Mouse (Mus musculus): ENCODE measurements around the gene Igfbp4. TPM values are rescaled to one million over a fixed set of nuclear protein-coding genes. Genes with fewer than 3 reads are reported as not detected.
A peak's percentile ranks its signal among the peaks of the same experiment; 100 is the strongest.

Igfbp4 gene
- total and polyA plus RNA-seq, 3 experiments, result 89.8 to 221 TPM; not detected in 1

- Histone ChIP-seq H3K4me3 (ENCODE audit: control insufficient read depth in 1 of 2, insufficient read depth in 1 of 2, low read depth in 2 of 2, low read length in 2 of 2) (no peak overlapping the region), H3K4me1 (ENCODE audit: control insufficient read depth in 1 of 2, insufficient read depth in 2 of 2, low read length in 2 of 2) (peaks cover 4 to 10% of the 10 kb centered on the region in 2 experiments; a peak in 3 of 4 replicates), H3K36me3 (ENCODE audit: control insufficient read depth in 1 of 2, insufficient read depth in 2 of 2, low read length in 2 of 2) (peaks cover 0 to 6% of the 10 kb centered on the region in 2 experiments; a peak in 2 of 4 replicates), H3K9ac (ENCODE audit: control insufficient read depth, low read depth, low read length, poor library complexity, severe bottlenecking) (no peak overlapping the region), H3K9me3 (replicated peaks; ENCODE audit: insufficient read depth, low read length) (no peaks in the 10 kb centered on the region), H3K27me3 (ENCODE audit: control insufficient read depth in 1 of 2, insufficient read depth in 2 of 2, low read length in 2 of 2) (peaks cover 0 to 3% of the 10 kb centered on the region in 2 experiments; a peak in 1 of 4 replicates), H3K79me2 (ENCODE audit: control insufficient read depth, insufficient read depth, low read length, poor library complexity) (peaks cover 3% of the 10 kb centered on the region; the same call in 1 of the 2 replicates), H3K27ac (ENCODE audit: control insufficient read depth, low read depth, low read length) (no peak overlapping the region)
- TF ChIP-seq GATA1 (IDR thresholded peaks at IDR 0.05; ENCODE audit: low read depth, low read length) (peak; percentile 39), KAT2A (conservative IDR thresholded peaks at IDR 0.05; ENCODE audit: low read depth, low read length) (no peak), EP300 (IDR thresholded peaks at IDR 0.05; ENCODE audit: low read depth in 1 of 2, low read length in 2 of 2) (peak; percentile 20 to 26; a peak in 1 of 4 replicates)
- DNase-seq (ENCODE audit: low read depth, low spot score), result no peak
Measured at GRCm38 (mm10) chr11:99036254-99036653, 4.8 kb upstream of the Igfbp4 start.

GRCm38 (mm10) chr11:99039782-99040181 lies 1.3 kb upstream of the Igfbp4 start:
- H3K4me1 ChIP-seq (ENCODE audit: control insufficient read depth in 1 of 2, insufficient read depth in 2 of 2, low read length in 2 of 2), result peaks cover 4 to 16% of the 10 kb centered on the region in 2 experiments; a peak in 3 of 4 replicates
- no peaks in the 10 kb centered on the region for H3K9me3 ChIP-seq (replicated peaks; ENCODE audit: insufficient read depth, low read length)

GRCm38 (mm10) chr11:99040346-99040974 lies 584 bp upstream of the Igfbp4 start:
- Histone ChIP-seq H3K9me3 (replicated peaks; ENCODE audit: insufficient read depth, low read length) (no peaks in the 10 kb centered on the region), H3K4me3 (ENCODE audit: control insufficient read depth in 1 of 2, insufficient read depth in 1 of 2, low read depth in 2 of 2, low read length in 2 of 2) (peak overlapping the region; percentile 63 to 65), H3K9ac (ENCODE audit: control insufficient read depth, low read depth, low read length, poor library complexity, severe bottlenecking) (peak overlapping the region; percentile 76), H3K79me2 (ENCODE audit: control insufficient read depth, insufficient read depth, low read length, poor library complexity) (peaks cover 9% of the 10 kb centered on the region), H3K4me1 (ENCODE audit: control insufficient read depth in 1 of 2, insufficient read depth in 2 of 2, low read length in 2 of 2) (peaks cover 4 to 16% of the 10 kb centered on the region in 2 experiments; a peak in 3 of 4 replicates), H3K27me3 (ENCODE audit: control insufficient read depth in 1 of 2, insufficient read depth in 2 of 2, low read length in 2 of 2) (no peaks in the 10 kb centered on the region), H3K36me3 (ENCODE audit: control insufficient read depth in 1 of 2, insufficient read depth in 2 of 2, low read length in 2 of 2) (peaks cover 0 to 6% of the 10 kb centered on the region in 2 experiments; a peak in 2 of 4 replicates), H3K27ac (ENCODE audit: control insufficient read depth, low read depth, low read length) (peak overlapping the region; percentile 87)
- DNase-seq (ENCODE audit: low read depth, low spot score), result peak; percentile 88
- no peak for TF ChIP-seq MYB (IDR thresholded peaks at IDR 0.05; ENCODE audit: low read depth, low read length)
- TF ChIP-seq CTCF (IDR thresholded peaks at IDR 0.05 in 2 of 3, conservative IDR thresholded peaks at IDR 0.05 in 1 of 3; ENCODE audit: control insufficient read depth in 1 of 3, insufficient read depth in 1 of 3, low read depth in 2 of 3, low read length in 3 of 3, poor library complexity in 1 of 3, severe bottlenecking in 1 of 3), result peak in 2 of 3 experiments; percentile 48 to 65; a peak in 5 of 6 replicates
- TF ChIP-seq TCF12 (IDR thresholded peaks at IDR 0.05; ENCODE audit: low read depth, low read length), result 0 out of 2 replicates have a peak, but pooled peaks have one; percentile 5
- no peak for TF ChIP-seq GABPA (IDR thresholded peaks at IDR 0.05; ENCODE audit: low read depth, low read length)
- peak in 1 of 2 experiments; percentile 43; a peak in 1 of 4 replicates for TF ChIP-seq EP300 (IDR thresholded peaks at IDR 0.05; ENCODE audit: low read depth in 1 of 2, low read length in 2 of 2)
- TF ChIP-seq NELFE (IDR thresholded peaks at IDR 0.05; ENCODE audit: low read depth, low read length), result 0 out of 2 replicates have a peak, but pooled peaks have one; percentile 12
- TF ChIP-seq MEF2A (IDR thresholded peaks at IDR 0.05; ENCODE audit: extremely low read depth, insufficient replicate concordance, low read depth, low read length, poor library complexity, severe bottlenecking), result no peak
- TF ChIP-seq MAZ (IDR thresholded peaks at IDR 0.05; ENCODE audit: low read depth, low read length), result 0 out of 2 replicates have a peak, but pooled peaks have one; percentile 55
- 0 out of 2 replicates have a peak, but pooled peaks have one; percentile 33 for TF ChIP-seq ETS1 (IDR thresholded peaks at IDR 0.05; ENCODE audit: low read depth, low read length)
- no peak for TF ChIP-seq BHLHE40 (IDR thresholded peaks at IDR 0.05; ENCODE audit: borderline replicate concordance, low read depth, low read length)
- TF ChIP-seq RAD21 (IDR thresholded peaks at IDR 0.05; ENCODE audit: low read depth, low read length), result peak; percentile 70
- peak; percentile 54; the same call in 1 of the 2 replicates for TF ChIP-seq MAX (IDR thresholded peaks at IDR 0.05; ENCODE audit: low read length)
- peak; percentile 59 for TF ChIP-seq ZC3H11A (IDR thresholded peaks at IDR 0.05; ENCODE audit: low read depth, low read length)
- peak; percentile 35; the same call in 1 of the 2 replicates for TF ChIP-seq GATA1 (IDR thresholded peaks at IDR 0.05; ENCODE audit: low read depth, low read length)
- TF ChIP-seq SMC3 (IDR thresholded peaks at IDR 0.05; ENCODE audit: low read depth, low read length), result peak; percentile 71
- peak; percentile 81 for TF ChIP-seq SIN3A (IDR thresholded peaks at IDR 0.05; ENCODE audit: low read length)

More at GRCm38 (mm10) chr11:99039782-99040181, 1.3 kb upstream of the Igfbp4 start:
- Histone ChIP-seq H3K36me3 (ENCODE audit: control insufficient read depth in 1 of 2, insufficient read depth in 2 of 2, low read length in 2 of 2) (peaks cover 0 to 6% of the 10 kb centered on the region in 2 experiments; a peak in 2 of 4 replicates), H3K27me3 (ENCODE audit: control insufficient read depth in 1 of 2, insufficient read depth in 2 of 2, low read length in 2 of 2) (no peaks in the 10 kb centered on the region), H3K79me2 (ENCODE audit: control insufficient read depth, insufficient read depth, low read length, poor library complexity) (peaks cover 9% of the 10 kb centered on the region), H3K9ac (ENCODE audit: control insufficient read depth, low read depth, low read length, poor library complexity, severe bottlenecking) (peak overlapping the region; percentile 76), H3K27ac (ENCODE audit: control insufficient read depth, low read depth, low read length) (peak overlapping the region; percentile 17), H3K4me3 (ENCODE audit: control insufficient read depth in 1 of 2, insufficient read depth in 1 of 2, low read depth in 2 of 2, low read length in 2 of 2) (peak overlapping the region; percentile 63 to 65)
- TF ChIP-seq ZC3H11A (IDR thresholded peaks at IDR 0.05; ENCODE audit: low read depth, low read length), result peak; percentile 88
- TF ChIP-seq MYB (IDR thresholded peaks at IDR 0.05; ENCODE audit: low read depth, low read length), result no peak
- TF ChIP-seq CTCF (IDR thresholded peaks at IDR 0.05 in 2 of 3, conservative IDR thresholded peaks at IDR 0.05 in 1 of 3; ENCODE audit: control insufficient read depth in 1 of 3, insufficient read depth in 1 of 3, low read depth in 2 of 3, low read length in 3 of 3, poor library complexity in 1 of 3, severe bottlenecking in 1 of 3), result peak; percentile 79 to 97 (median 84)
- 0 out of 2 replicates have a peak, but pooled peaks have one; percentile 37 for TF ChIP-seq HCFC1 (IDR thresholded peaks at IDR 0.05; ENCODE audit: low read depth, low read length)
- TF ChIP-seq CHD1 (IDR thresholded peaks at IDR 0.05; ENCODE audit: low read depth, low read length), result no peak
- 0 out of 4 replicates have a peak, but pooled peaks of 1 of the 2 experiments have one; percentile 1 for TF ChIP-seq EP300 (IDR thresholded peaks at IDR 0.05; ENCODE audit: low read depth in 1 of 2, low read length in 2 of 2)
- TF ChIP-seq SMC3 (IDR thresholded peaks at IDR 0.05; ENCODE audit: low read depth, low read length), result peak; percentile 90
- TF ChIP-seq GABPA (IDR thresholded peaks at IDR 0.05; ENCODE audit: low read depth, low read length), result no peak
- TF ChIP-seq POLR2A (IDR thresholded peaks at IDR 0.05; ENCODE audit: control insufficient read depth in 1 of 2, insufficient read depth in 1 of 2, low read depth in 1 of 2, low read length in 2 of 2, poor library complexity in 1 of 2), result peak in 1 of 2 experiments; percentile 47; a peak in 1 of 4 replicates
- peak; percentile 29; the same call in 1 of the 2 replicates for TF ChIP-seq NELFE (IDR thresholded peaks at IDR 0.05; ENCODE audit: low read depth, low read length)
- TF ChIP-seq MXI1 (IDR thresholded peaks at IDR 0.05; ENCODE audit: low read depth, low read length), result peak; percentile 19; the same call in 1 of the 2 replicates
- peak; percentile 92 for TF ChIP-seq RAD21 (IDR thresholded peaks at IDR 0.05; ENCODE audit: low read depth, low read length)
- peak; percentile 97 for DNase-seq (ENCODE audit: low read depth, low spot score)
